Mouse (Mus musculus) stomach, embryonic 16.5 days (tissue): ENCODE measurements at regions not wholly inside any gene's neighbourhood (a gene's known extent, or its start where the extent isn't known, plus 50 kb on each side); places are given as distances from the start of the nearest gene placed in this dataset.
"Not testable (repeated sequence)": the region's sequence is repeated elsewhere in the genome, so short reads cannot be mapped to it uniquely, and the experiment has no call there.

Source experiments
- ATAC-seq: fragments of 200-750 bp; cut with Nextera tagmentation; 2 replicates; pipeline ENCODE4 v1.8.0; 2017; ENCODE audit warnings: moderate number of reproducible peaks, moderate TSS enrichment; ENCODE audit not compliant: insufficient read depth, low FRiP score
- H3K27ac ChIP-seq: fragments of 300-500 bp; sonication (generic); 2 replicates; pipeline ENCODE4 v1.5.1; 2014; ENCODE audit warnings: low read length
- H3K27me3 ChIP-seq: fragments of 300-500 bp; sonication (generic); 2 replicates; pipeline ENCODE4 v1.6.1; 2014; ENCODE audit warnings: low read length, control low read depth, mixed read lengths; ENCODE audit not compliant: control insufficient read depth, insufficient read depth
- H3K36me3 ChIP-seq: fragments of 300-500 bp; sonication (generic); 2 replicates; pipeline ENCODE4 v1.6.1; 2014; ENCODE audit warnings: low read length; ENCODE audit not compliant: control insufficient read depth, insufficient read depth
- H3K4me1 ChIP-seq: fragments of 300-500 bp; sonication (generic); 2 replicates; pipeline ENCODE4 v1.6.1; 2014; ENCODE audit warnings: low read length, control low read depth, mixed read lengths; ENCODE audit not compliant: control insufficient read depth, insufficient read depth
- H3K4me2 ChIP-seq: fragments of 300-500 bp; sonication (generic); 2 replicates; pipeline ENCODE4 v1.6.1; 2014; ENCODE audit warnings: low read depth, low read length, mixed read lengths
- H3K4me3 ChIP-seq: fragments of 300-500 bp; sonication (generic); replicated peaks from 2 replicates; pipeline ENCODE4 v1.5.1; 2014; ENCODE audit warnings: mild to moderate bottlenecking, low read length
- H3K9ac ChIP-seq: fragments of 300-500 bp; sonication (generic); 2 replicates; pipeline ENCODE4 v1.6.1; 2014; ENCODE audit warnings: low read length
- H3K9me3 ChIP-seq: fragments of 300-500 bp; sonication (generic); replicated peaks from 2 replicates; pipeline ENCODE4 v1.6.1; 2016; ENCODE audit warnings: low read length, control low read depth; ENCODE audit not compliant: control insufficient read depth
- whole genome bisulfite sequencing: fragments of 180-500 bp; shearing (Covaris S2); extraction: QIAGEN DNeasy Blood & Tissue Kit; methylation state at CpG from one replicate; pipeline ENCODE4 v1.1.7; 2014; 5-methylcytosine and 5-hydroxymethylcytosine counted together

GRCm38 (mm10) chr10:118618251-118618650, 177.4 kb downstream of the Ifng start:
- H3K9ac ChIP-seq, H3K27ac ChIP-seq, H3K4me3 ChIP-seq, H3K27me3 ChIP-seq, ATAC-seq, H3K9me3 ChIP-seq, H3K4me1 ChIP-seq, H3K4me2 ChIP-seq, H3K36me3 ChIP-seq: not testable (repeated sequence)
- 92% methylated on average over 4 of the region's 4 CpGs for WGBS

GRCm38 (mm10) chr10:118618766-118619600, 178.1 kb downstream of the Ifng start:
- no peak overlapping the region for H3K4me3 ChIP-seq

GRCm38 (mm10) chr10:118619601-118620000, 178.8 kb downstream of the Ifng start:
- no peak for ATAC-seq
- no peaks in the 10 kb centered on the region for H3K4me1 ChIP-seq
- no peaks in the 10 kb centered on the region for H3K9me3 ChIP-seq
- H3K4me2 ChIP-seq, result no peak overlapping the region
- H3K4me3 ChIP-seq, result no peak overlapping the region
- WGBS, result 81% methylated on average over 1 of the region's 1 CpGs
- H3K27me3 ChIP-seq, result no peaks in the 10 kb centered on the region
- no peak overlapping the region for H3K9ac ChIP-seq
- H3K27ac ChIP-seq, result no peak overlapping the region
- no peaks in the 10 kb centered on the region for H3K36me3 ChIP-seq

More at GRCm38 (mm10) chr10:118618766-118619600, 178.1 kb downstream of the Ifng start:
- H3K4me1 ChIP-seq, result no peaks in the 10 kb centered on the region
- WGBS, result 89% methylated on average over 10 of the region's 10 CpGs
- no peaks in the 10 kb centered on the region for H3K36me3 ChIP-seq
- ATAC-seq, result no peak
- H3K27ac ChIP-seq, result no peak overlapping the region
- H3K27me3 ChIP-seq, result no peaks in the 10 kb centered on the region
- no peak overlapping the region for H3K4me2 ChIP-seq
- no peaks in the 10 kb centered on the region for H3K9me3 ChIP-seq
- H3K9ac ChIP-seq, result no peak overlapping the region

GRCm38 (mm10) chr10:118620611-118621010, 179.8 kb downstream of the Ifng start:
- no peaks in the 10 kb centered on the region for H3K4me1 ChIP-seq
- H3K27me3 ChIP-seq, result no peaks in the 10 kb centered on the region
- no peaks in the 10 kb centered on the region for H3K9me3 ChIP-seq
- ATAC-seq, result no peak
- H3K27ac ChIP-seq, result no peak overlapping the region
- H3K4me3 ChIP-seq, result no peak overlapping the region
- no peaks in the 10 kb centered on the region for H3K36me3 ChIP-seq
- no peak overlapping the region for H3K4me2 ChIP-seq
- no peak overlapping the region for H3K9ac ChIP-seq

- Histone ChIP-seq H3K9me3 (no peaks in the 10 kb centered on the region), H3K4me1 (no peaks in the 10 kb centered on the region), H3K4me3 (no peak overlapping the region), H3K4me2 (no peak overlapping the region), H3K27me3 (no peaks in the 10 kb centered on the region), H3K27ac (no peak overlapping the region), H3K36me3 (no peaks in the 10 kb centered on the region), H3K9ac (no peak overlapping the region)
- no peak for ATAC-seq
- 82% methylated on average over 4 of the region's 4 CpGs for WGBS
Observed at GRCm38 (mm10) chr10:118621546-118621945, 180.7 kb downstream of the Ifng start.

GRCm38 (mm10) chr10:118622131-118622530, 181.3 kb downstream of the Ifng start:
- Histone ChIP-seq H3K4me2 (no peak overlapping the region), H3K27ac (no peak overlapping the region), H3K27me3 (no peaks in the 10 kb centered on the region), H3K4me1 (no peaks in the 10 kb centered on the region), H3K9me3 (no peaks in the 10 kb centered on the region), H3K9ac (no peak overlapping the region), H3K4me3 (no peak overlapping the region), H3K36me3 (no peaks in the 10 kb centered on the region)
- WGBS, result 77% methylated on average over 6 of the region's 6 CpGs
- no peak for ATAC-seq

GRCm38 (mm10) chr10:118622916-118623315, 182.1 kb downstream of the Ifng start:
- ATAC-seq, result no peak
- H3K36me3 ChIP-seq, result no peaks in the 10 kb centered on the region
- H3K27me3 ChIP-seq, result no peaks in the 10 kb centered on the region
- no peak overlapping the region for H3K27ac ChIP-seq
- no peak overlapping the region for H3K9ac ChIP-seq
- no peak overlapping the region for H3K4me3 ChIP-seq
- H3K4me1 ChIP-seq, result no peaks in the 10 kb centered on the region
- no peaks in the 10 kb centered on the region for H3K9me3 ChIP-seq
- WGBS, result 83% methylated on average over 2 of the region's 2 CpGs
- H3K4me2 ChIP-seq, result no peak overlapping the region

GRCm38 (mm10) chr10:118624368-118624767, 183.5 kb downstream of the Ifng start:
- H3K36me3 ChIP-seq, result no peaks in the 10 kb centered on the region
- no peaks in the 10 kb centered on the region for H3K27me3 ChIP-seq
- no peak overlapping the region for H3K4me3 ChIP-seq
- no peak overlapping the region for H3K27ac ChIP-seq
- no peak overlapping the region for H3K9ac ChIP-seq
- ATAC-seq, result no peak
- no peak overlapping the region for H3K4me2 ChIP-seq
- 73% methylated on average over 7 of the region's 7 CpGs for WGBS
- no peaks in the 10 kb centered on the region for H3K9me3 ChIP-seq
- no peaks in the 10 kb centered on the region for H3K4me1 ChIP-seq

- Histone ChIP-seq H3K36me3 (no peaks in the 10 kb centered on the region), H3K9ac (no peak overlapping the region), H3K4me1 (no peaks in the 10 kb centered on the region), H3K9me3 (no peaks in the 10 kb centered on the region), H3K27ac (no peak overlapping the region), H3K4me2 (no peak overlapping the region), H3K4me3 (no peak overlapping the region), H3K27me3 (no peaks in the 10 kb centered on the region)
- 87% methylated on average over 6 of the region's 6 CpGs for WGBS
- ATAC-seq, result no peak
Observed at GRCm38 (mm10) chr10:118628000-118628399, 187.2 kb downstream of the Ifng start.
